Mouse (Mus musculus): Measurements from ENCODE around the gene C530008M17Rik.

Gene C530008M17Rik

DNA sequence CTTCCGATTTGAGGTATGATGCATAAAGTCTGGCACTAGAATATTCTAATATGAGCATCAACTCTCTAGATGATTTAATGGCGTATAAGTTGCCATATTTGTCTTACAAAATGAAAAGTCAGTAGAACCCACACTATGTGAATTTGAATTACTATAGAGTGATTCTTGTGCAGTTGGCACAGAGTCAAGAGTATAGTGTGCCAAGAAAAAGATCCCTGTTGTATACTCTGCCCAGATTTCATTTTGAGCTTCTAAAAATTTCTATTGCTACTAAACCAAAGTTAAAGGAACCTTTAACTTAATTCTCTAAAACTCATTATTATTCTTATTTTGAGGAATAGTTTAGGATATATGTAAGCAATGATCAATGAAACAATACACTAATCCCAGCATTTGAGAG is at the start of gene C530008M17Rik:
Gene C530008M17Rik (plus strand): TSS at position 301 of the 400 bp plus-strand sequence.
- no peak for DNase-seq (ENCODE audit: low read depth, low spot score)

- no peak for DNase-seq (ENCODE audit: low read depth, low spot score)
Measured at GRCm38 (mm10) chr5:76609702-76610370, 46.5 kb upstream of the C530008M17Rik start.

GRCm38 (mm10) chr5:76612867-76613499 is 43.3 kb upstream of the C530008M17Rik start:
- no peak for DNase-seq (ENCODE audit: low read depth, low spot score)

- no peak for DNase-seq (ENCODE audit: low read depth, low spot score)
Measured at GRCm38 (mm10) chr5:76615276-76615675, 41.0 kb upstream of the C530008M17Rik start.

DNA sequence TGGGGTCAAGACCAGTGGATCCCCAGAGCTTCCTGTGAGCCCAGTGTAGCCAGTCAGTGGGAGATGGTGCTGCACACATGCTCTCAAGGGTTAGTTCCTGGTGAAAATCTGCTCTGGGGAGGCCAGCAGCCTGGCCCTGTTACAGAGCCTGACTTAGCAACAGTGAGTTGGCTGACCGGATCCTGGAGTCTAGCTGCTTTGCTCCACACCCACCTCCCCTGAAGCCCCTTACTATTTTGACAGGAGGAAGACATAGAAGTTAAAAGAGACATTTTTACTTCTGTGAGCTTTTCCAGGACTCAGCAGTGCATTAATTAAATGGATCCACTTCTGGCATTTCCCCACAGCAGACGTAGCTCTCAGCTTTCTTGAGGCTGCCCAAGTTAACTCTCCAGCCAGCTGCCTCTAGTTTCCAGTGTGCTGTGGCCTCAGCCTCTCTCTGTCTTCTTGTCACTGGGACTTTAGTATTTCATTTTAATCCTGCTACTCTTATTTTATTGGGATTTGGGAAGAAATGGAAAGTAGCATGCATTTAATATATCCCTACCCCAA is 40.0 kb upstream of the C530008M17Rik start:
- DNase-seq (ENCODE audit: low read depth, low spot score): no peak

- no peak for DNase-seq (ENCODE audit: low read depth, low spot score)
Measured at GRCm38 (mm10) chr5:76618750-76619149, 37.6 kb upstream of the C530008M17Rik start.

DNA sequence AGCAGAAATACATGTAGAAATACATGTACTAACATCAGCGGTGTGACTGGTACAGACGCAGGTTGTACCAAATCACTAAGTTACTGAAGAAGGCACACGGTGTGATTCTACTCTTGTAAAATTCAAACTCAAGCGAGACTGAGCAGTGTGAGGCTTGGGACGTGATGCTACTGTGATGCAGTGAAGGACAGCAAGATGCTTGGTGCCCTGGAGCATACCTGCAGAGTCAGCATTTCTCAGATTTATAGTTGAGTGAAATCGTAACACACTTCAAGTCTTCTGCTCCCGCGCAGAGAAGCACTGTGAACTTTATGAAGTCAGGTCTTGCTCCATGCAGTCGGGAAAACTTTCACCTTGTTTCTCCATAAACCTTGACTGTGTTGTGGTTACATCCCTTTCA is 32.6 kb upstream of the C530008M17Rik start:
- no peak for DNase-seq (ENCODE audit: low read depth, low spot score)

GRCm38 (mm10) chr5:76627770-76628169 is 28.5 kb upstream of the C530008M17Rik start:
- DNase-seq (ENCODE audit: low read depth, low spot score): no peak

DNA sequence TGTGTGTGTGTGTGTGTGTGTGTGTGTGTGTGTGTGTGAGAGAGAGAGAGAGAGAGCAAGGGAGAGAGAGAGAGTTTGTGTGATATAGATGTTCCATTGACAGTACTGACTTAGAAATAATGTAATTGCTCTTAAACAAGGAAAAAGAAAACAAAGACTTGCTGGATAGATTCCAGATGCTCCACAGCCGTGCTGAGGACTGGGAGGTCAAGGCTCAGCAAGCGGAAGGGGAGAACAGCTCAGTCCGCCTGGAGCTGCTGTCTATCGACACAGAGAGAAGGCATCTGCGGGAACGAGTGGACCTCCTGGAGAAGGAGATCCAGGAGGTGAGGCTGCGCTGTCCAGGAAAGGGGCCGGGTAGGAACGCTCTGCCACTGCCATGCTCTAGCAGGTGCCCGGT is 22.3 kb upstream of the C530008M17Rik start:
- DNase-seq (ENCODE audit: low read depth, low spot score): no peak

DNA sequence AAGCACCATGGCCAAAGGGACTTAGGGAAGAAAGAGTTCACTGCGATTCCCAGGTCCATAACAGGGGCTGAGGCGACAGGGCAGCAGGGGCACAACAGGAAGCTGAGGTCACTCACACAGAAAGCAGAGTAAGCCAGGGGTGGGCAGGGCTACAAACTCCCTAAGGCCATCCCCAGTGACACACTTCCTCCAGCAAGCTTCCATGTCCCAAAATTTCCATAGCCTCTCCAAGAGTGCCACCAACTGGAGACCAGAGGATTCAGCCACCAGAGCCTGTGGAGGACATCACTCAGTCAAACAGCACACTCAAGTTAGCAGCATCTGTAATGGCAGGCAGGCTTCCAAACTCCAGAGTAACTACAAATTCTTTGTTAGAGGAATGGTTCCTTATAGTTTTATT is 20.7 kb upstream of the C530008M17Rik start:
- DNase-seq (ENCODE audit: low read depth, low spot score): no peak

DNA sequence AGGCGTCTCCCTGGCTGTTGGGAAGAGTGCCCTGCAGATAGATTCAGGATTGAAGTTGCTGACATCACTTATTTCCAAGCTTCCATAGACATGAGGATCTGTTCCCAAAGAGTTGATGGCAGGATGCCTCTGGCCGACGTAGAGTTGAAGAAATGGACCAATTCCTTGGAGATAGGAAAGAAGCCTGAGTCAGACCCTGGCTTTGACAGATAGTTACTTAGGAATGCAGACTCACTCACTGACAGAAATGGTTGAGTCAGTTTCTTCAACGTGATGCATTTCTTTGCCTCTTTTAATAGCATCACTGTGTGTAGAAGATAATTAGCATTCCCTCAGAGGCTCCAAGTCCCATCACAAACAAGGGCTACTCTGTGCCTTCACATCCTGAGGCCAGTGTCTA is 14.2 kb upstream of the C530008M17Rik start:
- DNase-seq (ENCODE audit: low read depth, low spot score): no peak

DNA sequence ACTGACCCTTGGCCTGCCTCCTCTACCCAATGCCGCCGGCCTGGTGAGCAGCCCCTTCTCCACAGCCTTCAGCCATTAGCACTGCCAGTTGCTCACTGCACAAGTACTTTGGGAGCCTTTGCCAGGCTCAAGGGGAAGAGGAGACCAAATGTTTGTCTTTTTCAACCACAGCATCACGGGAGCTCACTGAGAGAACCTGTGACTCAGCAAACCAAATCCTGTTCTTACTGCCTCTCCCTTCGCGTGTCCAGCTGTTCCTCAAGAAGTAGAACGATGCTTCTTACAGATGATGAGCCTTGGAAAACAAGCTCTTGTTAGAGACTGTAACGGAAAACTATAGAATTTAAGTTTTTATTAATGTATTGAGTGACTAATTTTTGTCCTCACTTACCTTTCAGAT is 12.1 kb upstream of the C530008M17Rik start:
- no peak for DNase-seq (ENCODE audit: low read depth, low spot score)

- no peak for DNase-seq (ENCODE audit: low read depth, low spot score)
Measured at GRCm38 (mm10) chr5:76645091-76645868, 11.0 kb upstream of the C530008M17Rik start.

DNA sequence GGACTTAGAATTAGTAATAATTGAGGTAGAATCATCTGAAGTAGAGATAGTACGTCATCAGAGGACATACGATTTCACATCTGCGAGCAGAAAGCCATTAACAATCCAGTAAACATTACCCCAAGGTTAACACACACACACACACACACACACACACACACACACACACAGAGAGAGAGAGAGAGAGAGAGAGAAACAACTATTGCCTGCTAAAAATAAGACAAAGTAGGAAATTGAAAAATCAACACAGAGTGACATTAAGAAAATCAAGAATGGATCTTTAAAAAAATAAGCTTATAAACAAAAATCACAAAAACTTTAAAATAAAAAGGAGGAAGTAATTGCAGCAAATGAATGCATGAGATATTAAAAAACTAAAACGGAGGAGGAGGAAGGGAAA is 6.4 kb upstream of the C530008M17Rik start:
- no peak for DNase-seq (ENCODE audit: low read depth, low spot score)

- no peak for DNase-seq (ENCODE audit: low read depth, low spot score)
Measured at GRCm38 (mm10) chr5:76651151-76651725, 5.1 kb upstream of the C530008M17Rik start.

DNA sequence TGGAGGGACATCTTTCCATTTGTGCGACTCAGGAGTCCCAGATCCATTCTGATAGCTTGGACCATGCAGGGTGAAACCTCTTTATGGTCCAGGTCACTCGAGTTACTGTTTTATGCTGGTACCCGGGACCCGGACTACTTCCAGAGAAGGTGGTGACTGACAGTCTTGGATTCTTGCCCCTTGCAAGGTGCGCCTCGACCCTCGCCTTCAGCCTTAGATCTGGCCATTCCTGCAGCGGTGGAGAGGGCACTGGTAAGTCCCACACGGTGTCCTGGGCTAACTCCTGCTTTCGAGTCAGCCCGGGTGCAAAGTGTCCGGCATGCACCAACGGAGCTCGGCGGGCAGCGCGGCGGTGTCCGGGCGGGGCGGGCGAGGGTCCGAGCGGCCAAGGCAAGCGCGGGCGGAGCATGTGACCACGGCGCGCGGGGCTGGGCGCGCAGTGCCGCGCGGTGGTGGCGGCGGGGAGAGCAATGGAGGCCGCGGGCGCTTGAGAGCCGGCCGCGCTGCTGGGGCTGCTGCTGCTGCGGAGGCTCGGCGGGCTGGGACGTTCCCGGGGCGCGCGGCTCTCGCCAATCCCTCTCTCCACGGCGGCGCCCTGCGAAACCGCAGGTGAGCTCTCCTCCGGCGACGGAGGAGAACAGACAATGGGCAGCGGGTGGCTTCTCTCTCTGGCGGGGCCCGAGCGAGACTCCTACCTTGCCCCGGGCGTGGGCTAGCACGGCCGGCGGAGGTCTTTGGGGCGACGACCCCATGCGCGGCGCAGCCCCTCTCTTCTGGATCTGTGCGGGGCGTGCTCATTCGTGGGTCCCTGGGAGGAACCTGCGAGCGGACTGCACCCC is 1.2 kb downstream of the C530008M17Rik start:
- peak; percentile 16 for DNase-seq (ENCODE audit: low read depth, low spot score)

- DNase-seq (ENCODE audit: low read depth, low spot score): peak; percentile 6
Measured at GRCm38 (mm10) chr5:76658084-76658934, 2.0 kb downstream of the C530008M17Rik start.

GRCm38 (mm10) chr5:76659958-76660635 is 3.8 kb downstream of the C530008M17Rik start:
- DNase-seq (ENCODE audit: low read depth, low spot score): no peak

GRCm38 (mm10) chr5:76661310-76661709 is 5.0 kb downstream of the C530008M17Rik start:
- DNase-seq (ENCODE audit: low read depth, low spot score): no peak

DNA sequence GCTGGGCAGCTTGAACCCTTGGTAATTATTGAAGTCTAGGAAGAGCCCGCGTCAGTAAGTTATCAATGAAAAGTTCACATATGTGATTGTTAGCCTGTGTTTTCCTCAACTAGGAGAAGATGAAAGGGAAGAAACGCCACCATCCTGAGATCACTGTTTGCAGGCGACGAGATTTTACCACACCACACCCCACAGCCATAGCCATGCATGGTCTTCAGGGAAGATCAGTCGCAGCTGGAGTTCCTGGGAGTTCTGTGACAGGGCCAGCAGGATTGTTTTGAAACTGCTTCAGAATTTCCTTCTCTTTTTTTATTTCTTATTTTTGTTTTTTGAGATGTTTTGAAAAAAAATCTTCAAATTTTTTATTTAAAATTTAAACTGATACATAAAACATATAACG is 8.6 kb downstream of the C530008M17Rik start:
- no peak for DNase-seq (ENCODE audit: low read depth, low spot score)

All from CD4-positive, CD25-positive, alpha-beta regulatory T cell, adult 2 months (primary cell).